Mouse (Mus musculus): ENCODE results near the gene Agpat2. TPM values are rescaled to one million over a fixed set of nuclear protein-coding genes. Genes with fewer than 3 reads are reported as not detected.

The Agpat2 gene
- polyA plus RNA-seq, 1 experiment from 2014 or later: 79.9 TPM

DNA sequence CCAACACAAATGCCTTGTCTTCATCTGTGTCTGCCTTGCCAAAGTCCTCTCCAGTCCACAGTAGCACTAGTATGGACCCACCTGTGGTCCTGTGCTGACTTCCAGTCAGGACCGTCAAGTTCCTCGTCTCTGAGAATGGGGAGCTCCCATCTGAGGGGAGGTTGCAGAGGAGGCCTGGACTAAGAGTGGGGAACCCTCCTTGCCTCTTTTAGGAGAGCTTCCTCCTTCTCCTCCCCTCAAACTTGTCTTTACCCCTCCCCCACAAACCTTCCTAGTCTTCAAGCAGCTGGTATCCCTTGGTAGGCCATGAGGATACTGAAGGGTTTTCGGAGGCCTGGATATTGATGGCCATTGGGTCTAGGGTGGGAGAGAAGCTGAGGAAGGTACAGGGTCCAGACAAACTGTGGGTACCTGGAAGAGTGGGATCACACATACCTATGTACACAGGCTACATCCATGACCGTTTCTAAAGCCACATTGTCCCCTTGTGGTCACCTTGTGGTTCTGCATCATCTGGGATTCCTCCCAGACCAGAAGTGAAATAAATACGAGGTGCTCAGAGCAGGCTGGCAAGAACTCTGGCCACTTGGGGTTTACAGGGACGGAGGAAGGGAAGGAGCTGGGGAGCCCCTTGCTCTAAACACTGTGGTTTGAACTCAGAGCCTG lies 42.7 kb downstream of the Agpat2 start:
- no peaks in the 10 kb centered on the region for H3K36me3 ChIP-seq
- 35% methylated on average over 6 of the region's 6 CpGs for WGBS

DNA sequence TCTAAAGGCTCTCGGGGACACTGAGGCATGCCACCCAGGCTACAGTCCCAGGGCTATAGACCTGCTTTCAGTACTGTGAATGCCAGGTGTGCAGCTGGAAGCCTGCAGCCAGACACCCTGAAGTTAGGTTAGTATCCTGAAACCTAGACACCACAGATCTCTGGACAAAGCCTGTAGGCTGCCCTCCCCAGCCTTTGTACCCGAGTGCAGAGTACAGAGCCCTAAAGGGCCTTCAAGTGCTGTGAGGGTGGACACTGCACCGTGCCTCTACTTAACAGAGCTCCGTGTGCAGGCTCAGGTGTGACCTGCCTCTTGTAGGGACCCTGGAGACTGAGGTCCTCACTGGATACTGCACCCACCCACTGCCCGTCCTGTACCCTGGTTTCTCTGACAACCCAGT lies 43.7 kb downstream of the Agpat2 start:
- Histone ChIP-seq H3K36me3 (no peaks in the 10 kb centered on the region), H3K27me3 (replicated peaks) (peaks cover 19% of the 10 kb centered on the region), H3K4me2 (replicated peaks) (no peak overlapping the region), H3K4me3 (replicated peaks) (no peak overlapping the region), H3K27ac (no peak overlapping the region), H3K9ac (no peak overlapping the region), H3K9me3 (no peaks in the 10 kb centered on the region), H3K4me1 (replicated peaks) (0 out of 2 replicates have a peak, but pooled peaks cover 3% of the 10 kb centered on the region)
- ATAC-seq: no peak
- 76% methylated on average over 5 of the region's 5 CpGs for whole genome bisulfite sequencing

More for the DNA sequence above, 42.7 kb downstream of the Agpat2 start:
- Histone ChIP-seq H3K9ac (no peak overlapping the region), H3K4me2 (replicated peaks) (no peak overlapping the region), H3K27ac (no peak overlapping the region), H3K4me1 (replicated peaks) (0 out of 2 replicates have a peak, but pooled peaks cover 3% of the 10 kb centered on the region), H3K9me3 (no peaks in the 10 kb centered on the region), H3K4me3 (replicated peaks) (no peak overlapping the region), H3K27me3 (replicated peaks) (peaks cover 19% of the 10 kb centered on the region)
- peak; percentile 81 for ATAC-seq

GRCm38 (mm10) chr2:26556535-26556993 lies 47.7 kb downstream of the Agpat2 start:
- no peak overlapping the region for H3K27ac ChIP-seq

GRCm38 (mm10) chr2:26555076-26555475 lies 49.1 kb downstream of the Agpat2 start:
- H3K4me1 ChIP-seq (replicated peaks): peaks cover 13% of the 10 kb centered on the region
- no peak overlapping the region for H3K4me2 ChIP-seq (replicated peaks)
- 71% methylated on average over 4 of the region's 4 CpGs for WGBS
- no peak overlapping the region for H3K4me3 ChIP-seq (replicated peaks)
- no peaks in the 10 kb centered on the region for H3K9me3 ChIP-seq
- H3K36me3 ChIP-seq: no peaks in the 10 kb centered on the region
- peaks cover 38% of the 10 kb centered on the region for H3K27me3 ChIP-seq (replicated peaks)
- H3K27ac ChIP-seq: no peak overlapping the region
- no peak for ATAC-seq
- H3K9ac ChIP-seq: no peak overlapping the region

More at GRCm38 (mm10) chr2:26556535-26556993, 47.7 kb downstream of the Agpat2 start:
- 0 out of 2 replicates have a peak, but pooled peaks cover 3% of the 10 kb centered on the region for H3K4me1 ChIP-seq (replicated peaks)
- H3K9ac ChIP-seq: no peak overlapping the region
- no peak overlapping the region for H3K4me3 ChIP-seq (replicated peaks)
- no peaks in the 10 kb centered on the region for H3K9me3 ChIP-seq
- peak; percentile 52 for ATAC-seq
- H3K27me3 ChIP-seq (replicated peaks): peaks cover 39% of the 10 kb centered on the region
- H3K4me2 ChIP-seq (replicated peaks): no peak overlapping the region
- 19% methylated on average over 4 of the region's 4 CpGs for WGBS
- no peaks in the 10 kb centered on the region for H3K36me3 ChIP-seq

DNA sequence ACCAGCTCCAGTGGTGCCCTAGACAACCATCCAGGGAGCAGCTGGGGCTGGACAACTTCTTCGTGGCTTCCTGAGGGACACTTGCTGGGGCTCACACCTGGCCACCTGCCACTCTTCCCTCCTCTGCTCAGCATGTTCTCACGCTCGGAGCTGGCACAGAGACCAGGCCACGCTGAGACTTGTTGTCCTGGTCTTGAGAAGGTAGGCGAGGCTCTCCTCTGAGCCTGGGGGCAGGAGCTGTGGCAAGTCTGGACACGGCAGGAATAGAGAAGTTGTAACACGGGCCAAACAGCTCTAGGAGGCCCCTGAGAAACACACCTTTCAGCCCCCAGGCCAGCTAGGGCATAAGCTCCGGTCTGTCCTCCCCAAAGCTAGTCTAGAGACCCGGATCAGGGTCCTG lies 50.3 kb downstream of the Agpat2 start:
- H3K4me2 ChIP-seq (replicated peaks): no peak overlapping the region
- H3K9ac ChIP-seq: no peak overlapping the region
- H3K27me3 ChIP-seq (replicated peaks): peaks cover 39% of the 10 kb centered on the region
- no peaks in the 10 kb centered on the region for H3K9me3 ChIP-seq
- H3K27ac ChIP-seq: no peak overlapping the region
- 77% methylated on average over 9 of the region's 9 CpGs for WGBS
- peaks cover 18% of the 10 kb centered on the region for H3K4me1 ChIP-seq (replicated peaks)
- ATAC-seq: no peak
- no peak overlapping the region for H3K4me3 ChIP-seq (replicated peaks)
- H3K36me3 ChIP-seq: no peaks in the 10 kb centered on the region

GRCm38 (mm10) chr2:26552066-26552465 lies 52.2 kb downstream of the Agpat2 start:
- Histone ChIP-seq H3K9ac (no peak overlapping the region), H3K4me1 (replicated peaks) (peaks cover 21% of the 10 kb centered on the region), H3K27ac (no peak overlapping the region), H3K4me3 (replicated peaks) (no peak overlapping the region), H3K27me3 (replicated peaks) (peaks cover 44% of the 10 kb centered on the region), H3K9me3 (no peaks in the 10 kb centered on the region), H3K36me3 (no peaks in the 10 kb centered on the region), H3K4me2 (replicated peaks) (no peak overlapping the region)
- 86% methylated on average over 2 of the region's 2 CpGs for WGBS
- no peak for ATAC-seq

- H3K36me3 ChIP-seq: no peaks in the 10 kb centered on the region
- H3K9me3 ChIP-seq: no peaks in the 10 kb centered on the region
- WGBS: 77% methylated on average over 8 of the region's 8 CpGs
- peaks cover 44% of the 10 kb centered on the region for H3K27me3 ChIP-seq (replicated peaks)
- no peak for ATAC-seq
- H3K4me3 ChIP-seq (replicated peaks): no peak overlapping the region
- H3K9ac ChIP-seq: no peak overlapping the region
- H3K4me2 ChIP-seq (replicated peaks): no peak overlapping the region
- no peak overlapping the region for H3K27ac ChIP-seq
- peaks cover 17% of the 10 kb centered on the region for H3K4me1 ChIP-seq (replicated peaks)
These were observed 52.8 kb downstream of the Agpat2 start for GRCm38 (mm10) chr2:26551446-26551845.

GRCm38 (mm10) chr2:26550777-26551176 lies 53.4 kb downstream of the Agpat2 start:
- no peaks in the 10 kb centered on the region for H3K36me3 ChIP-seq
- 53% methylated on average over 3 of the region's 3 CpGs for WGBS
- no peak for ATAC-seq
- H3K9me3 ChIP-seq: no peaks in the 10 kb centered on the region
- H3K4me2 ChIP-seq (replicated peaks): no peak overlapping the region
- peaks cover 17% of the 10 kb centered on the region for H3K4me1 ChIP-seq (replicated peaks)
- H3K9ac ChIP-seq: no peak overlapping the region
- no peak overlapping the region for H3K4me3 ChIP-seq (replicated peaks)
- H3K27me3 ChIP-seq (replicated peaks): peaks cover 44% of the 10 kb centered on the region
- no peak overlapping the region for H3K27ac ChIP-seq

- no peak overlapping the region for H3K4me2 ChIP-seq (replicated peaks)
- no peak overlapping the region for H3K27ac ChIP-seq
- no peak overlapping the region for H3K9ac ChIP-seq
- no peak overlapping the region for H3K4me3 ChIP-seq (replicated peaks)
- peaks cover 17% of the 10 kb centered on the region for H3K4me1 ChIP-seq (replicated peaks)
- H3K36me3 ChIP-seq: no peaks in the 10 kb centered on the region
- 53% methylated on average over 3 of the region's 3 CpGs for WGBS
- no peak for ATAC-seq
- H3K27me3 ChIP-seq (replicated peaks): peaks cover 44% of the 10 kb centered on the region
- no peaks in the 10 kb centered on the region for H3K9me3 ChIP-seq
These were observed 54.0 kb downstream of the Agpat2 start for GRCm38 (mm10) chr2:26550205-26550604.

DNA sequence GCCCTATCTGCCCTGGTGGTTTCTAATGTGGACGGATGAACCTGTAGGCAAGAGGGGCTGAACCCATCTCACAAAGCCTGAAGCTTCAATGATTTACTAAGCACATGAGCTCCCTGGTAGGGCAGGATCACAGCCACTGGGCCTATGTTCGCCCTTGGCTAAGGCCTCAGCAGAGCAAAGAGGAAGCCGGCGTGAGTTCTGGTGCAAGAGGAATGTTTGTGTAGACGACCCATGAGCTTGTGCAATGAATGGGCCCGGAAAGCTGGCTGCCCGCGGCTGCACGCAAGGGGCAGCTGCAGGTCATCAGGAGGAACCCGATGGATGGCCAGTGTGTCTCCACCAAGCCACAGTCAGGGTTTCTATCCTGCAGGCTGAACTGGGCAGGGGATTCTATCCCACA lies 54.4 kb downstream of the Agpat2 start:
- Histone ChIP-seq H3K9me3 (no peaks in the 10 kb centered on the region), H3K4me3 (replicated peaks) (no peak overlapping the region), H3K4me1 (replicated peaks) (peaks cover 17% of the 10 kb centered on the region), H3K4me2 (replicated peaks) (no peak overlapping the region), H3K9ac (no peak overlapping the region), H3K27ac (no peak overlapping the region), H3K36me3 (no peaks in the 10 kb centered on the region), H3K27me3 (replicated peaks) (peaks cover 40% of the 10 kb centered on the region)
- no peak for ATAC-seq
- 61% methylated on average over 10 of the region's 10 CpGs for WGBS

GRCm38 (mm10) chr2:26547481-26547880 lies 56.7 kb downstream of the Agpat2 start:
- ATAC-seq: peak; percentile 71; the same call in 1 of the 2 replicates
- H3K27ac ChIP-seq: no peak overlapping the region
- no peak overlapping the region for H3K4me3 ChIP-seq (replicated peaks)
- no peaks in the 10 kb centered on the region for H3K9me3 ChIP-seq
- H3K27me3 ChIP-seq (replicated peaks): peaks cover 21% of the 10 kb centered on the region
- H3K4me1 ChIP-seq (replicated peaks): peaks cover 20% of the 10 kb centered on the region
- 27% methylated on average over 2 of the region's 2 CpGs for WGBS
- H3K4me2 ChIP-seq (replicated peaks): no peak overlapping the region
- no peaks in the 10 kb centered on the region for H3K36me3 ChIP-seq
- H3K9ac ChIP-seq: no peak overlapping the region

DNA sequence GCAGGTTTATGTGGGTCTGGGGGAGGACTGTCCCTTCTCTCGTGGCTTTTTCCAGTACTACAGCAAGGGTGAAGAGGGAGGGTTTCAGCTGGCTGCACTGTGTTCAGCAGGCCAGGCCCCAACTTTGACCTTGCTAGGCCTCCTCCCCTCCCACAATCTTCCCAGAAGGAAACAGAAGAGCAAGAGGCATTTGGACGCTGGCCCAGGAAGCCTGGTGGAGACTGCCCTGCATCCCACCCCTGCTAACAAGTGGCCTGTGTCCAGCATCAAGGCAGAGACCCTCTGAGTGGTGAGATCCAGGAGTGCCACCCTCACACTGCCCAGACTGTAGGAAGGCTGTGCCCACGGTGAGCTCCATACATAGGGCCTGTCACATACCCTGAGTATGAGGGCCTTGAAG lies 60.0 kb downstream of the Agpat2 start:
- peak; percentile 31; the same call in 1 of the 2 replicates for ATAC-seq
- H3K36me3 ChIP-seq: no peaks in the 10 kb centered on the region
- no peak overlapping the region for H3K4me2 ChIP-seq (replicated peaks)
- H3K9me3 ChIP-seq: no peaks in the 10 kb centered on the region
- H3K9ac ChIP-seq: no peak overlapping the region
- H3K4me1 ChIP-seq (replicated peaks): peaks cover 8% of the 10 kb centered on the region; the same call in 1 of the 2 replicates
- no peak overlapping the region for H3K27ac ChIP-seq
- H3K4me3 ChIP-seq (replicated peaks): no peak overlapping the region
- WGBS: 41% methylated on average over 3 of the region's 3 CpGs
- H3K27me3 ChIP-seq (replicated peaks): peaks cover 12% of the 10 kb centered on the region

GRCm38 (mm10) chr2:26543768-26544167 lies 60.4 kb downstream of the Agpat2 start:
- Histone ChIP-seq H3K9ac (no peak overlapping the region), H3K4me2 (replicated peaks) (no peak overlapping the region), H3K9me3 (no peaks in the 10 kb centered on the region), H3K27ac (no peak overlapping the region), H3K4me1 (replicated peaks) (peaks cover 8% of the 10 kb centered on the region; the same call in 1 of the 2 replicates), H3K36me3 (no peaks in the 10 kb centered on the region), H3K4me3 (replicated peaks) (no peak overlapping the region), H3K27me3 (replicated peaks) (peaks cover 11% of the 10 kb centered on the region; the same call in 1 of the 2 replicates)
- ATAC-seq: no peak
- 85% methylated on average over 8 of the region's 8 CpGs for WGBS
